Mouse (Mus musculus) thymus, adult 18-20 months (tissue): ENCODE results near the gene Upk2.

Experiments
- DNase-seq, 2 experiments: peaks; one replicate each; pipeline ENCODE4 v3.0.0; 2022; ENCODE audit warnings: mixed read lengths in 2 of 2

Gene Upk2

GRCm38 (mm10) chr9:44488416-44488815, 33.6 kb upstream of the Upk2 start:
- DNase-seq: no peak

- no peak for DNase-seq
These were observed 32.7 kb upstream of the Upk2 start for GRCm38 (mm10) chr9:44487441-44487840.

GRCm38 (mm10) chr9:44486741-44487421, 32.1 kb upstream of the Upk2 start:
- DNase-seq: no peak

- no peak for DNase-seq
These were observed 31.6 kb upstream of the Upk2 start for GRCm38 (mm10) chr9:44486335-44486734.

- DNase-seq: no peak
These were observed 30.9 kb upstream of the Upk2 start for GRCm38 (mm10) chr9:44485516-44486161.

GRCm38 (mm10) chr9:44485105-44485515, 30.3 kb upstream of the Upk2 start:
- DNase-seq: no peak

GRCm38 (mm10) chr9:44484311-44485104, 29.7 kb upstream of the Upk2 start:
- no peak for DNase-seq

- peak in 1 of 2 experiments; percentile 56 for DNase-seq
These were observed 28.8 kb upstream of the Upk2 start for GRCm38 (mm10) chr9:44483510-44484044.

GRCm38 (mm10) chr9:44483041-44483509, 28.3 kb upstream of the Upk2 start:
- DNase-seq: peak in 1 of 2 experiments; percentile 44

GRCm38 (mm10) chr9:44482552-44482951, 27.8 kb upstream of the Upk2 start, which contains the start of gene Bcl9l:
TSS of gene Bcl9l (plus strand) at chr9:44482825.
- peak; percentile 84 to 88 for DNase-seq

- DNase-seq: no peak
These were observed 27.3 kb upstream of the Upk2 start for GRCm38 (mm10) chr9:44482112-44482511.

GRCm38 (mm10) chr9:44479628-44480428, 25.1 kb upstream of the Upk2 start:
- peak; percentile 65 to 73 for DNase-seq

- peak in 1 of 2 experiments; percentile 47 for DNase-seq
These were observed 24.3 kb upstream of the Upk2 start for GRCm38 (mm10) chr9:44478959-44479605.

- DNase-seq: peak in 1 of 2 experiments; percentile 38
These were observed 23.6 kb upstream of the Upk2 start for GRCm38 (mm10) chr9:44478229-44478921.

GRCm38 (mm10) chr9:44477339-44478228, 22.8 kb upstream of the Upk2 start:
- peak in 1 of 2 experiments; percentile 29 for DNase-seq

GRCm38 (mm10) chr9:44475936-44476335, 21.2 kb upstream of the Upk2 start:
- no peak for DNase-seq

GRCm38 (mm10) chr9:44474327-44474726, 19.6 kb upstream of the Upk2 start:
- no peak for DNase-seq

GRCm38 (mm10) chr9:44473184-44473583, 18.4 kb upstream of the Upk2 start:
- DNase-seq: no peak

- DNase-seq: no peak
These were observed 14.0 kb upstream of the Upk2 start for GRCm38 (mm10) chr9:44468800-44469199.

GRCm38 (mm10) chr9:44468224-44468623, 13.4 kb upstream of the Upk2 start:
- DNase-seq: no peak
